18 mouse cellular contexts compared by ENCODE assay signal in the genomic region with DNA sequence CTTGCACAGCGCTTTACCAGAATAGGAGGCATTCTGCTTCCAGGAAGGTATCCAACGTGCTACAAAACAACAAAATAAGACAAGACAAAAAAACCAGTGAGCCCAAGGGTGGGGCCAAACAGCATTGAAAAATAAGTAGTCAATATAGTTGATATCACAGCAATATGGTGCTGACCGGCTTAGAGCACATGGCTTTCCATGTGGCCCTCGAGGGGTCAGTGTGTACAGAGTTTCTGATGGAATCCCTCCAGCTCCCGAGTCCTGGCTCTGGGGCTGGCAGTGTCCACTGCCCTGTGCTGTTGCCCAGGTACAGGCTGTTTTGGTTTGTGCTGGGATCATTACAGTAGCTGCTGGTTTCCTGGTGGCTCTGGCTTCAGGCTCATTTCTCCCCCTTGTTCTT. TPM values are rescaled to one million over a fixed set of nuclear protein-coding genes. Genes with fewer than 3 reads are reported as not detected.
"Had no signal": no experiment of that assay in that cellular context is flagged by ENCODE, and none has a peak within 500 bp of the region (broad histone marks: within the 10 kb centered on the region; RNA-seq: fewer than 3 reads in every experiment).

No protein-coding gene starts in this region.

- H3K9me3 ChIP-seq: neural tube, embryonic 15.5 days; stomach, embryonic 15.5 days had no signal

- DNase-seq: retina, postnatal 1 day; right cerebral cortex, adult 18-20 months; right cerebral cortex, postnatal 14 days; right cerebral cortex, postnatal 25 days; right cerebral cortex, postnatal 4 days; spleen, adult 18-20 months; thymus, adult 18-20 months; thymus, adult 2 months; thymus, postnatal 14 days; thymus, postnatal 25 days; thymus, postnatal 36 days; thymus, postnatal 4 days had no signal

- H3K4me3 ChIP-seq: neural tube, embryonic 13.5 days; neural tube, embryonic 15.5 days; stomach, embryonic 15.5 days had no signal

- H3K27me3 ChIP-seq: neural tube, embryonic 13.5 days; neural tube, embryonic 15.5 days; stomach, embryonic 15.5 days had no signal

- H3K4me1 ChIP-seq: neural tube, embryonic 13.5 days; neural tube, embryonic 15.5 days; stomach, embryonic 15.5 days had no signal

- H3K27ac ChIP-seq: neural tube, embryonic 13.5 days; neural tube, embryonic 15.5 days; stomach, embryonic 15.5 days; stomach, postnatal 0 days had no signal

- H3K36me3 ChIP-seq: neural tube, embryonic 13.5 days; neural tube, embryonic 15.5 days; stomach, embryonic 15.5 days had no signal

RNA-seq across cellular contexts. Expression of a gene that starts 35.7 kb away (rescaled TPM):
- total RNA-seq: neutrophil, adult 5-6 weeks had no signal
- polyA plus RNA-seq: thymus, postnatal 0 days had no signal
